Comparison of ENCODE assay signal across 16 mouse cellular contexts in the genomic region with DNA sequence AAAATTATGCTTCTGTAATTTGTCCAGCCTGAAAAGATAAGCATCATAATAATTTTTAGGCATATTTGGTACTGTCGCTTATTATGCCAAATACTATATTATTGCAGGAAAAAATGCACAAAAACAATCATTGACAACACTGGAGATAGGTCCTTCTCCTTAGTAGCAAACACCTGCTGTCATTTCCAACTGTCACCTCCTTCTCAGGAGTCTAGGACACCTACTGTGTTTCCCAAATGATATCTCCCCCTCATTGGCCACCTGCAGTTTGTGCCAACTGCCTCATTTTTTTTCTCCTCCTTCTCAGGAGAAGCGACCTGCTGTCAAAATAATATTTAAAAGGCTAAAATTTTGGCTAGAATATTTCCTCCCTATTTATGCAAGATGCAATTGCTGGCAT.
A peak's percentile ranks its signal among the peaks of the same experiment; 100 is the strongest.
DNase-seq lines count a peak whose midpoint lies in the region; TF ChIP-seq lines count a peak whose summit lies in the region.
"Had no signal": no experiment of that assay in that cellular context is flagged by ENCODE, and none has a peak within 500 bp of the region (broad histone marks: within the 10 kb centered on the region; RNA-seq: fewer than 3 reads in every experiment).

No protein-coding gene starts in this region.

- no peaks in the 10 kb centered on the region for H3K27me3 ChIP-seq in kidney, adult 2 months (replicated peaks; ENCODE audit: control insufficient read depth, insufficient read depth, low read length)
- H3K27me3 ChIP-seq: embryonic facial prominence, embryonic 13.5 days; forebrain, embryonic 12.5 days; heart, embryonic 15.5 days; hindbrain, embryonic 13.5 days; intestine, embryonic 15.5 days had no signal

- no peaks in the 10 kb centered on the region for H3K4me1 ChIP-seq in kidney, adult 2 months (ENCODE audit: control insufficient read depth, insufficient read depth, low read length)
- H3K4me1 ChIP-seq: embryonic facial prominence, embryonic 13.5 days; forebrain, embryonic 12.5 days; heart, embryonic 15.5 days; hindbrain, embryonic 13.5 days; intestine, embryonic 15.5 days had no signal

- no peaks in the 10 kb centered on the region for H3K36me3 ChIP-seq in kidney, adult 2 months (ENCODE audit: control insufficient read depth, insufficient read depth, low read length)
- H3K36me3 ChIP-seq: embryonic facial prominence, embryonic 13.5 days; forebrain, embryonic 12.5 days; heart, embryonic 15.5 days; hindbrain, embryonic 13.5 days; intestine, embryonic 15.5 days had no signal

- no peak for TF ChIP-seq CTCF in kidney, adult 2 months (conservative IDR thresholded peaks at IDR 0.05; ENCODE audit: insufficient read depth, insufficient read length, low read depth, low read length)

- intact Hi-C loops in left cerebral cortex, postnatal 4 days (cut with DNase I) = no loop called here

- no peak for TF ChIP-seq POLR2A in kidney, adult 2 months (IDR thresholded peaks at IDR 0.05; ENCODE audit: low read depth, low read length)

- no peak overlapping the region for H3K4me3 ChIP-seq in kidney, adult 2 months (ENCODE audit: insufficient read depth, low read depth, low read length)
- H3K4me3 ChIP-seq: embryonic facial prominence, embryonic 13.5 days; forebrain, embryonic 12.5 days; heart, embryonic 15.5 days; hindbrain, embryonic 13.5 days; intestine, embryonic 15.5 days had no signal

- 70% methylated on average over 2 of the region's 2 CpGs for WGBS in kidney, adult 2 months

- no peak overlapping the region for H3K27ac ChIP-seq in kidney, adult 2 months (ENCODE audit: insufficient read depth, low read depth, low read length)
- H3K27ac ChIP-seq: embryonic facial prominence, embryonic 13.5 days; forebrain, embryonic 12.5 days; heart, embryonic 15.5 days; hindbrain, embryonic 13.5 days; intestine, embryonic 15.5 days had no signal

- peak; percentile 0 for DNase-seq in left cerebral cortex, postnatal 4 days
- DNase-seq in left cerebral cortex, adult 8-10 months (ENCODE audit: low spot score in 2 of 2) = no peak
- DNase-seq in cerebellum, adult 8-10 months = peak; percentile 9
- peak; percentile 6 to 54 for DNase-seq in cerebellum, postnatal 14 days
- no peak for DNase-seq in spleen, postnatal 14 days (ENCODE audit: low spot score in 2 of 2)
- DNase-seq in kidney, adult 2 months = no peak
- no peak for DNase-seq in natural killer cell, adult 2 months (ENCODE audit: low spot score in 2 of 2)
- DNase-seq: adrenal gland, postnatal 10 days; gastrocnemius, postnatal 10 days; heart, adult 18-20 months; heart, postnatal 14 days had no signal

Comparison
In these comparisons a context has a peak if more than half of its experiments do, and no peak if none do; other contexts are left out.
1. DNase-seq: peak in left cerebral cortex, postnatal 4 days (single experiment), cerebellum, adult 8-10 months (single experiment) and cerebellum, postnatal 14 days (2 of 2); none in left cerebral cortex, adult 8-10 months (0 of 2), spleen, postnatal 14 days (0 of 2), kidney, adult 2 months (single experiment) and natural killer cell, adult 2 months (0 of 2).